Mouse (Mus musculus) ovary, adult 2 months (tissue): Measurements from ENCODE around the gene Pwwp2a. TPM values are rescaled to one million over a fixed set of nuclear protein-coding genes. Genes with fewer than 3 reads are reported as not detected.

Experiments used
- polyA plus RNA-seq: library from polyadenylated mRNA; depleted of rRNA; stranded (reverse); fragments of >200 nt; gene quantifications from 2 replicates; pipeline ENCODE4 v1.2.3, GENCODE M21; 2012; rRNA removed

Gene Pwwp2a
- polyA plus RNA-seq: 17.0 and 23.9 TPM in 2 replicates

GRCm38 (mm10) chr11:43681472-43682414, at the start of gene Pwwp2a:
Gene Pwwp2a, plus strand, starts transcription at chr11:43681998.

GRCm38 (mm10) chr11:43747233-43748226, 65.7 kb downstream of the Pwwp2a start, which contains the start of gene Ttc1:
Gene Ttc1, minus strand, starts transcription at chr11:43748008.

Other genes starting within 250 kb of the Pwwp2a start
- 1.2 and 1.6 TPM in 2 replicates for gene Slu7, start 248.3 kb upstream of the Pwwp2a start, polyA plus RNA-seq
- gene C1qtnf2, start 207.7 kb upstream of the Pwwp2a start, polyA plus RNA-seq: 8.5 and 13.8 TPM in 2 replicates
- gene Ccnjl, start 153.2 kb upstream of the Pwwp2a start, polyA plus RNA-seq: 7.0 and 9.7 TPM in 2 replicates
- 0.74 and 0.87 TPM in 2 replicates for gene 4933415A04Rik, start 95.0 kb upstream of the Pwwp2a start, polyA plus RNA-seq
- not detected in 2 replicates for gene Fabp6, start 80.5 kb upstream of the Pwwp2a start, polyA plus RNA-seq
- gene Ttc1, start 66.0 kb downstream of the Pwwp2a start, polyA plus RNA-seq: 9.4 and 12.8 TPM in 2 replicates
- gene Adra1b, start 219.2 kb downstream of the Pwwp2a start, polyA plus RNA-seq: 2.7 and 3.5 TPM in 2 replicates